Mouse (Mus musculus): ENCODE measurements at regions not wholly inside any gene's neighbourhood (a gene's known extent, or its start where the extent isn't known, plus 50 kb on each side); places are given as distances from the start of the nearest gene placed in this dataset.

- TF ChIP-seq CTCF (IDR thresholded peaks at IDR 0.05) = no peak
- no peak for TF ChIP-seq EP300 (IDR thresholded peaks at IDR 0.05)
These were observed 181.7 kb upstream of the Prkcq start for GRCm38 (mm10) chr2:10990043-10990728.
